Mouse (Mus musculus) c-Kit-positive CD71-positive TER-119-positive erythroid progenitor cells, embryonic 14.5 days (primary cell): ENCODE measurements around the gene U2af1.
"Not testable (repeated sequence)": the region's sequence is repeated elsewhere in the genome, so short reads cannot be mapped to it uniquely, and the experiment has no call there.

Source experiments
- DNase-seq: peaks from one replicate; pipeline ENCODE4 v3.0.0-alpha.2; 2013; ENCODE audit warnings: low spot score

The U2af1 gene

DNA sequence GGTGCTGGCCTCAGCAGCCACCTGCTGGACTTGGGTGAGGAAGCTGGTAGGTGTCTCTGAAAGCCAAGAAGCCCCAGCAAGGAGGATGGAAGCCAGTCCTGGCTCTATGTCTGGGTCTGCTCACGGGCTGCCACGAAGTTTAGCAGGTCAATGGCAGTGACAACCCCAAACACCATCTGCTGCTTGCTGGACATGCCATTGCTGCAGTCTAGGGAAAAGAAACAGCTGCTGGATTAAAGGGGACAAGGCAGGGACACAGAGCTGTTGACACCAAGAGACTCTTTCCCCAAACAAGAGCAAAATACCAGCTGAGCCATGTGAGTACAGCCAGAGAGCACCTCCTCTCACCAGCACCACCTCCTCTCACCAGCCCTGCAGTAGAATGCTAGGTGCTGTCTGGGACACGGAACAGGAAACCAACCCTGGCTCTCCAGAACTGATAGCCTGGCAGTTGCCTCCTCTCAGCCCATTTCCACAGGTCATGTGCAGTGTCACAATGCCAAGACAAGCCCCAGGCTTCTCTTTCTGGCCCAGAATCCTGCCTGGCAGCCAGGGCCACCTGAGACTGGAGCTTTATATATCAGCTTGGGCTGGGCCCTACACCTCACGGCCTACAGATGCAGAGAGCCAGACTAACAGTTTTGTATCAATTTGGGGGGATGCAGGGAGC is 45.5 kb downstream of the U2af1 start:
- DNase-seq = no peak

DNA sequence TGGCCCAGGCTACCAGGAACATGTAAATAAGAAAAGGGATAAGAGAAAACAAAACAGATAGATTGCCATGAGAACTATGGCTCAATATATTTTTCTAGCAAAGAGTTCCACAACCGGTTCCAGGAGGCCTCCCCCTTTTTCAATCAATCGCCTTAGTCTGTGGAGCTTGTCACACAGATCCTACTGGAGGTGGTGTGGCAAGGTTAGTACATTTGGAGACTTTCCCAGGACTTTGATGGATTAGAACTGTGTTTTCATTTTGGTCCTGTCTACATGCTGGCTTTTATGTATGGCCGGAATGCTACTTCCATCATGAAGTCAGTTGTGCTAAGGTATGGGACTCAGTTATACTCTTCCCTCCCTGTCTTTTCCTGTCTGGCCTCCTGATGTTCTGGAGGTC is 48.8 kb downstream of the U2af1 start:
- DNase-seq = no peak

DNA sequence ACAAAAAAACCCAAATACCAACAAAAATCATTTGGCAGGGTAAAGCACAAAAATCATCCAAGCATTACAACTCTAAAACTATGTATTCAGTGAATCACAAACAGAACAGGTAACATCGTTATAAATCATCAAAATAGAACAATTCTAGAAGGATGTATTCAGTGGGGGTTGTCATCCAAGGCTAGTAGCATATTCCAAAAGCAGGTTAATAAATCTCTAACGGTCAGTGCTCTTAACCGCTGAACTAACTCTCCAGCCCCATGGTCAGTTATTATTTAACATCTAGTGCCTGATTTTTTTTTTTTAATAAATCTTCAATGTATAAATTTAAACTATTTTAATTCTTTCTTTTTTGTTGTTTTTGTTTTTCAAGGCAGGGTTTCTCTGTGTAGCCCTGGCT is 49.5 kb downstream of the U2af1 start:
- DNase-seq = not testable (repeated sequence)

- no peak for DNase-seq
These were observed 51.3 kb downstream of the U2af1 start for GRCm38 (mm10) chr17:31607256-31607951.

DNA sequence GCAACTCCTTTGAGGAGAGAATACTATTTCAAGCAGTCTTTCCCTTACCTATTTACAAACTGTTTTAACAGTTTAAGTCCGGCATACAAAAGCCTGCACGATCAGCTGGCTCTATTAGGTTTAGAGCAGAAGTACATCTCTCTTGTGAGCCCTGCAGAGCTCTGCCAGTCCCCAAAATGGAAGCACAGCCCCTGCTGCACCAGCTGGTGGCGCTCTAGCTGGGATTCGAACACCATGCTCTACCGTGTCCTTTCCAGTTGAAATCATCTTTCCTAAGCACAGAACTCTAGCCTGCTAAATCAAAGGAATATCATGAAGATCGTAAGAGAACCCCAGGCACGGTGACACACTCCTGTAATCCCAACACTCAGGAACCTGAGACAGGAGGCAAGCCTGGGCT is 52.3 kb downstream of the U2af1 start:
- DNase-seq = no peak

- DNase-seq = no peak
These were observed 60.1 kb downstream of the U2af1 start for GRCm38 (mm10) chr17:31598593-31598992.

GRCm38 (mm10) chr17:31597957-31598356 is 60.7 kb downstream of the U2af1 start:
- no peak for DNase-seq
